8 mouse cellular contexts compared by ENCODE assay signal in the genomic region with DNA sequence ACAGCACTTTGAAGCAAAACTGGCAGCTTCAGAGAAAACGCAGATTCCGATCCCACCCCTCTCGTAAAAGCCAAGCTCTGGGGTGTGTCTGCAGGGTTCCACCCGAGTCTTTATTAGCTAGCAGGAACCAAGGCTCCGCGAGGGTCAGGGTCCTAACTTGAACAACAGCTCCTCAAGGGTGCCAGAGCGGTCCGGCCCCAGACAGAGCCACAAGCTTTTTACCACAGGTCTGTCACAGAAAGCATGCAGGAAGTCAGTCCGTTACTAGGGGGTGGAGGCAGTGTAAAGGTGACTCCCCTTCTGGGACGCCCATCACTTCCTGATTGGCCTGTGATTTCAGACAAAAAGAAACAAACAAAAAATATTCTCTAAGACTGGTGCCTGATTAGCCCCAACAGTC. TPM values are rescaled to one million over a fixed set of nuclear protein-coding genes. Genes with fewer than 3 reads are reported as not detected.
DNase-seq lines count a peak whose midpoint lies in the region; ATAC-seq and TF ChIP-seq lines count a peak whose summit lies in the region.

No protein-coding gene starts in this region.

- WGBS in neural tube, embryonic 11.5 days = 12% methylated on average over 10 of the region's 10 CpGs
- 12% methylated on average over 10 of the region's 10 CpGs for WGBS in stomach, postnatal 0 days

- H3K27ac ChIP-seq in neural tube, embryonic 11.5 days (ENCODE audit: low read depth, low read length) = no peak overlapping the region
- peak overlapping the region; percentile 34; the same call in 1 of the 2 replicates for H3K27ac ChIP-seq in embryonic fibroblast, embryonic 13.5 days (ENCODE audit: insufficient read depth, low read length)
- H3K27ac ChIP-seq in stomach, postnatal 0 days (replicated peaks) = no peak overlapping the region

- no peak overlapping the region for H3K9ac ChIP-seq in neural tube, embryonic 11.5 days (ENCODE audit: low read length)
- peak overlapping the region; percentile 69 for H3K9ac ChIP-seq in stomach, postnatal 0 days (ENCODE audit: low read length)

- H3K36me3 ChIP-seq in neural tube, embryonic 11.5 days (ENCODE audit: control insufficient read depth, insufficient read depth, low read length) = no peaks in the 10 kb centered on the region
- no peaks in the 10 kb centered on the region; the same call in 1 of the 2 replicates for H3K36me3 ChIP-seq in stomach, postnatal 0 days (ENCODE audit: control insufficient read depth, insufficient read depth, low read length)

- H3K4me3 ChIP-seq in neural tube, embryonic 11.5 days (ENCODE audit: low read depth, low read length) = peak overlapping the region; percentile 59; the same call in 1 of the 2 replicates
- H3K4me3 ChIP-seq in embryonic fibroblast, embryonic 13.5 days (ENCODE audit: insufficient read depth, low read length) = peak overlapping the region; percentile 69
- H3K4me3 ChIP-seq in stomach, postnatal 0 days (ENCODE audit: low read depth, low read length) = peak overlapping the region; percentile 65

- H3K9me3 ChIP-seq in neural tube, embryonic 11.5 days (ENCODE audit: control insufficient read depth, low read length) = no peaks in the 10 kb centered on the region; the same call in 1 of the 2 replicates
- H3K9me3 ChIP-seq in stomach, postnatal 0 days (ENCODE audit: control insufficient read depth, low read length) = no peaks in the 10 kb centered on the region

- peak; percentile 40; the same call in 1 of the 2 replicates for TF ChIP-seq POLR2A in embryonic fibroblast, embryonic 13.5 days (IDR thresholded peaks at IDR 0.05; ENCODE audit: low read depth, low read length)

- ATAC-seq in neural tube, embryonic 11.5 days (ENCODE audit: insufficient read depth, low FRiP score, low TSS enrichment) = no peak
- ATAC-seq in stomach, postnatal 0 days (ENCODE audit: low FRiP score, low TSS enrichment) = peak; percentile 48; the same call in 1 of the 2 replicates

- no peak for DNase-seq in neural tube, embryonic 11.5 days (ENCODE audit: low spot score)
- DNase-seq in neural tube, embryonic 10.5 days (ENCODE audit: extremely low spot score, low spot score) = no peak
- peak; percentile 27 for DNase-seq in kidney, adult 18-20 months
- DNase-seq in lung, postnatal 36 days = peak; percentile 76
- peak; percentile 42 for DNase-seq in stomach, postnatal 0 days (ENCODE audit: low spot score)
- DNase-seq in adrenal gland, adult 8-10 months = no peak
- no peak for DNase-seq in adrenal gland, adult 18-20 months (ENCODE audit: low spot score in 2 of 2)

- no peak for TF ChIP-seq EP300 in stomach, postnatal 0 days (optimal IDR thresholded peaks at IDR 0.05)

- TF ChIP-seq CTCF in embryonic fibroblast, embryonic 13.5 days (IDR thresholded peaks at IDR 0.05; ENCODE audit: borderline replicate concordance, insufficient read depth, low read length) = no peak
- no peak for TF ChIP-seq CTCF in stomach, postnatal 0 days (IDR thresholded peaks at IDR 0.05; ENCODE audit: low read depth)

- peak overlapping the region; percentile 83 for H3K4me2 ChIP-seq in neural tube, embryonic 11.5 days (ENCODE audit: low read depth)
- peak overlapping the region; percentile 91 for H3K4me2 ChIP-seq in stomach, postnatal 0 days (replicated peaks; ENCODE audit: low read depth)

- H3K4me1 ChIP-seq in neural tube, embryonic 11.5 days (ENCODE audit: control insufficient read depth, insufficient read depth, low read length) = peaks cover 9% of the 10 kb centered on the region; the same call in 1 of the 2 replicates
- H3K4me1 ChIP-seq in embryonic fibroblast, embryonic 13.5 days (ENCODE audit: control insufficient read depth, insufficient read depth, low read length) = no peaks in the 10 kb centered on the region
- 0 out of 2 replicates have a peak, but pooled peaks cover 9% of the 10 kb centered on the region for H3K4me1 ChIP-seq in stomach, postnatal 0 days (replicated peaks; ENCODE audit: control insufficient read depth, insufficient read depth)

- H3K27me3 ChIP-seq in neural tube, embryonic 11.5 days (ENCODE audit: control insufficient read depth, insufficient read depth, low read length) = peaks cover 83% of the 10 kb centered on the region
- peaks cover 2% of the 10 kb centered on the region; the same call in 1 of the 2 replicates for H3K27me3 ChIP-seq in stomach, postnatal 0 days (ENCODE audit: control insufficient read depth, insufficient read depth, low read length)

RNA-seq across cellular contexts. Expression of gene Fbxl8, which starts 0.7 kb away (rescaled TPM):
- 0.66 and 1.0 TPM in 2 replicates for polyA plus RNA-seq in neural tube, embryonic 11.5 days (2014; fragmentation: Nextera tagmentation; extraction: Ambion mirVana)
- 3.9 and 4.3 TPM in 2 replicates for polyA plus RNA-seq in embryonic fibroblast, embryonic 13.5 days (2011; ENCODE audit: insufficient read length, low read depth, missing spikeins)
- polyA plus RNA-seq in stomach, postnatal 0 days (2015; fragmentation: Nextera tagmentation; extraction: Ambion mirVana) = 3.5 and 3.7 TPM in 2 replicates
- 1 to 10 TPM; 3.9 to 5.4 (median 4.5) TPM for total RNA-seq in adrenal gland, adult 8-10 months (2022)
- total RNA-seq in adrenal gland, adult 18-20 months (2021) = 1 to 10 TPM; 3.7 to 4.3 TPM

RNA-seq across cellular contexts. Expression of gene Tradd, which starts 0.7 kb away (rescaled TPM):
- 14.9 and 18.4 TPM in 2 replicates for polyA plus RNA-seq in neural tube, embryonic 11.5 days (2014; fragmentation: Nextera tagmentation; extraction: Ambion mirVana)
- polyA plus RNA-seq in embryonic fibroblast, embryonic 13.5 days (2011; ENCODE audit: insufficient read length, low read depth, missing spikeins) = 12.5 and 15.0 TPM in 2 replicates
- polyA plus RNA-seq in stomach, postnatal 0 days (2015; fragmentation: Nextera tagmentation; extraction: Ambion mirVana) = 28.6 and 30.5 TPM in 2 replicates
- total RNA-seq in adrenal gland, adult 8-10 months (2022) = 10 to 100 TPM; 15.5 to 20.0 (median 19.2) TPM
- total RNA-seq in adrenal gland, adult 18-20 months (2021) = 10 to 100 TPM; 13.1 to 15.5 TPM

RNA-seq across cellular contexts. Expression of gene Hsf4, which starts 4.5 kb away (rescaled TPM):
- polyA plus RNA-seq in neural tube, embryonic 11.5 days (2014; fragmentation: Nextera tagmentation; extraction: Ambion mirVana) = not detected in 2 replicates
- polyA plus RNA-seq in embryonic fibroblast, embryonic 13.5 days (2011; ENCODE audit: insufficient read length, low read depth, missing spikeins) = 1.2 and 1.7 TPM in 2 replicates
- polyA plus RNA-seq in stomach, postnatal 0 days (2015; fragmentation: Nextera tagmentation; extraction: Ambion mirVana) = 0.23 and 0.34 TPM in 2 replicates
- 1 to 10 TPM; 2.1 to 4.8 (median 3.3) TPM for total RNA-seq in adrenal gland, adult 8-10 months (2022)
- 1 to 10 TPM; 2.2 to 4.3 TPM for total RNA-seq in adrenal gland, adult 18-20 months (2021)

RNA-seq across cellular contexts. Expression of gene B3gnt9, which starts 10.2 kb away (rescaled TPM):
- polyA plus RNA-seq in neural tube, embryonic 11.5 days (2014; fragmentation: Nextera tagmentation; extraction: Ambion mirVana) = 3.5 and 3.6 TPM in 2 replicates
- polyA plus RNA-seq in embryonic fibroblast, embryonic 13.5 days (2011; ENCODE audit: insufficient read length, low read depth, missing spikeins) = 25.8 and 33.2 TPM in 2 replicates
- 14.7 and 15.4 TPM in 2 replicates for polyA plus RNA-seq in stomach, postnatal 0 days (2015; fragmentation: Nextera tagmentation; extraction: Ambion mirVana)
- total RNA-seq in adrenal gland, adult 8-10 months (2022) = 1 to 10 TPM; 3.5 to 5.9 (median 4.6) TPM
- 1 to 10 TPM; 2.7 to 3.2 TPM for total RNA-seq in adrenal gland, adult 18-20 months (2021)

RNA-seq across cellular contexts. Expression of gene Nol3, which starts 10.8 kb away (rescaled TPM):
- 2.7 and 3.5 TPM in 2 replicates for polyA plus RNA-seq in neural tube, embryonic 11.5 days (2014; fragmentation: Nextera tagmentation; extraction: Ambion mirVana)
- polyA plus RNA-seq in embryonic fibroblast, embryonic 13.5 days (2011; ENCODE audit: insufficient read length, low read depth, missing spikeins) = 3.0 and 3.4 TPM in 2 replicates
- 1.2 and 1.4 TPM in 2 replicates for polyA plus RNA-seq in stomach, postnatal 0 days (2015; fragmentation: Nextera tagmentation; extraction: Ambion mirVana)
- total RNA-seq in adrenal gland, adult 8-10 months (2022) = 10 to 100 TPM in 1 of 4 experiments, 1 to 10 TPM in 3; 5.5 to 11.7 (median 6.5) TPM
- total RNA-seq in adrenal gland, adult 18-20 months (2021) = 10 to 100 TPM in 1 of 2 experiments, 1 to 10 TPM in 1; 6.7 to 20.3 TPM

Comparison
In these comparisons a context has a peak if more than half of its experiments do, and no peak if none do; other contexts are left out.
1. DNase-seq: peak in kidney, adult 18-20 months (single experiment), lung, postnatal 36 days (single experiment) and stomach, postnatal 0 days (single experiment); none in neural tube, embryonic 11.5 days (single experiment), neural tube, embryonic 10.5 days (single experiment), adrenal gland, adult 8-10 months (single experiment) and adrenal gland, adult 18-20 months (0 of 2).
2. Peak in every context shown above with its lines, with median percentiles within 50 percentile points of each other: H3K4me3 ChIP-seq.